Mouse (Mus musculus) heart, postnatal 4 days (tissue): ENCODE data around the gene Ccdc113. TPM values are rescaled to one million over a fixed set of nuclear protein-coding genes. Genes with fewer than 3 reads are reported as not detected.
A peak's percentile ranks its signal among the peaks of the same experiment; 100 is the strongest.

Source experiments
- DNase-seq: peaks from one replicate; pipeline ENCODE4 v3.0.0; 2021
- total RNA-seq, 2 experiments: library from RNA; stranded (reverse); gene quantifications; 2 replicates each; pipeline ENCODE4 v1.2.3; 2021

Gene Ccdc113
- total RNA-seq = under 1 TPM; 0.69 to 0.81 TPM

DNA sequence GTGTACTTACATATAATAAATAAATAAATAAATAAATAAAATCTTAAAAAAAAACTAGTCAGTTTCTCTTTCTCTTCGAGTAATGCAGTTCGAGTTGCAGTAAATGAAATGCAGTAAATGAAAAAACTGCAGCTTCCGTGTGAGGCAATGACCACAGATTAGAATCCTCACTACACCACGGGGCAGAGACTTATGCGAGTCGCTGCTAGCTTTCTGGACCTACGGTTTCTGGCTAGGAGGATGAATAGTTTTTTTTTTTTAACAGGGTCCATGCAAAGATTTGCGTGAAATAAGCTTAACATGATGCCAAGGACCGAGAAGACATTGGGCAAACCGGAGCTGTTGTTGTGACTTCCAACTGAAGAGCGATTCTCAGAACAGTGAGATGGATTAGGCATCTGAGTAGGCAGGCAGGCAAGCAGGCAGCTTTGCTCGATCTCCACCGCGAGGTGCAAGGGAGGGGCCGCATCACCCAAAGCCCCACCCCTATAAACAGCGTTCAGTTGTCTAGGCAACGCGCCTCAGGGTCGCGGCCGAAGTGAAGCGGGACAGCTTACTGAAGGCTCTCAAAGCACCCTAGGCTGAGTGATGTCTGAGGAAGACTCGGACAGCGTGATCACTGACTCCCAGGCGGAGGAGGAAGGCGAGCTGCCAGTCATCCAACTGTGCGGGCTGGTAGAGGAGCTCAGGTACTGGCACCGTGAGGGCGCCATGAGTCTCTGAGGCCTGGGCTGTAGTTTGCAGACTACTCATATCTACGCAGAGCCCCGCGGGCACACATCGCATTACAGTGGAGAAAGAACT is at the start of gene Ccdc113:
TSS of gene Ccdc113 (plus strand) at position 502 of the 804 bp plus-strand sequence.
- peak; percentile 64 for DNase-seq

DNA sequence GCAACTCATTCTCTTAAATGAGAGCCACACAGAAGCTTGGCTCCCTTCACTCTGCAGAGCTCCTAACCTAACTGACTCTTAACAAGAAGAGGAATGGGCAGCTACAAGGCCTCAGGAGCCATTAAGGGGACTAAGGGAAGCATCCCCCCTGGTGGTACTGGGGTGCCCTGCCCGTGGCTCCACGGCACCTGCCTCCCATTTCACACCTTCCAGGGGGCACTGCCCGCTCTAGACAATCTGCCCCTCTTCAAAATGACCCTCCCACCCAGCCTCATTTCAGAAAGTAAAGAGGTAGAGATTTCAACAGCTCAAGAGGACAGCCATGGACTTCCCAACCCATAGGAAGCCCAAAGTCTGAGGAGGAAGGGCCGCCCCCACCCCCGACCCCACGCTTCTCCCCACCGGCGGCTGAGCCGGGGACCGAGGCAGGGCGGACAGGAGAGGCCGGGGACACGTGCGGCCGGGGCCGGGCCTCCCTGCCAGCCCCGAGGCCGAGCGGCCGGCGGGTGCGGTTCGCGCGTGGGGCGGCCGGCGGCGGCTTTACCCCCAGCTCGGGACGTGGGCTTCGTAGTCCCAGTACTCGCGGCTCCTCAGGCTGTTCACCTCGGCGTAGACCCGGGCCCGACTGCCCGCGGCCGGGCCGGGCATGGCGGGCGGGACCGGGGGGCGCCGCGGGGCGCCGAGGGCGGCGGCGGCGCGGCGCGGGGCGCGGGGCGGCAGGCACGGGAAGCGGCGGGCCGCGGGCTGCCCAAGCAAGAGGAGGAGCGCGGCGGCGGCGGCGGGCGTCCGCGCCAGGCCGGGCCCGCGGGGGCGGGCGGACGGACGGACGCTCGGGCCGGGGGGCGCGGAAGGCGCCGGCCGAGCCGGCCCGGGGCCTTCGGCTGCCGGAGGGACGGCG is 45.8 kb upstream of the Ccdc113 start:
- DNase-seq = peak; percentile 21

DNA sequence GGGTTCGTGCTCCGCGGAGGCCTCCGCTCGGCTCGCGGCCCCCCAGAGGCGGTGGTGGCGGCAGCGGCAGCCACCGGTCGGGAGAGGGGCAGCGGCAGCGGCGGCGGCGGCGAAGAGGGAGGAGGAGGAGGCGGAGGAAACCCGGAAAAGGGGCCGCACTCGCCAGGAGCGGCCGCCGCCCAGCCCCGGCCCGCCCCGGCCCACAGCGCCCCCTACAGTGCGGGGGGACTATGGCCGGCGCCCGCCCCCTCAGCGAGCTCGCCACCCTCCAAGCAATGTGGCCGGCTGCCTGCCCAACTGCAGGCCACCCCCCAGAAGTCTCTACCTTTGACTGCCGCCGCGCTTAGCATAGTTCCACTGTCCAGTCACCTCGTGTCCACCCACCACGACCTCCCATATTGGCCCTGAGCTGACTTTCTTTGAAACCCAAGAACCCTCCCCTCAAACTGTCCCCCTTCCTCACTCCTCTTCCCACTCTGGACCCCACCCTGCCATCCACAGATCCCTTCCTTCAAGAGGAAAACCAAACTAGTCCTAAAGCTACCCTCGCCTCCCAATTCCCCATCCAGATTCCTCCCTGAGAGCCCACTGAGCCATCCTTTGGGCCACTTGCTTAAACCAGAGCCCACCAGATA is 45.1 kb upstream of the Ccdc113 start:
- peak; percentile 95 for DNase-seq

DNA sequence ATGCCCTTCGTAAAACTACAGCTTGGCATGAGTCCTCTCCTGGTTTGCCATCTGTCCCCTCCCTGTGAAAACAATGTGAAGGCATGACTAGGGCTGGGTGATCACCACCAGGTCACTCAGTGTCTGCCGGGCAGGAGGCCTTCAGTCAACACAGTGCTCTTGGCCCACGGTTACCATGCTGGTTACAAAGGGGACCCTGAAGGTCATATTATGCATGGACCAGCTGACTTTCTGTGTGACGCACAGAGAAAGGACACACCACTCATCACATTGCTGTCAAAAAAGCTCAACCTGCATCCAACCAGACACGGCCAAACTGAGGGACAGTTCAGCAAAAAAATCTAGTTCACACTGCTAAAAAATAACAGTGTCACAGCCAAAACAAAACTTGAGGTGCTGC is 43.9 kb upstream of the Ccdc113 start, which contains the start of gene Csnk2a2:
TSS of gene Csnk2a2 (minus strand) at position 34 of the 400 bp plus-strand sequence.
- no peak for DNase-seq

DNA sequence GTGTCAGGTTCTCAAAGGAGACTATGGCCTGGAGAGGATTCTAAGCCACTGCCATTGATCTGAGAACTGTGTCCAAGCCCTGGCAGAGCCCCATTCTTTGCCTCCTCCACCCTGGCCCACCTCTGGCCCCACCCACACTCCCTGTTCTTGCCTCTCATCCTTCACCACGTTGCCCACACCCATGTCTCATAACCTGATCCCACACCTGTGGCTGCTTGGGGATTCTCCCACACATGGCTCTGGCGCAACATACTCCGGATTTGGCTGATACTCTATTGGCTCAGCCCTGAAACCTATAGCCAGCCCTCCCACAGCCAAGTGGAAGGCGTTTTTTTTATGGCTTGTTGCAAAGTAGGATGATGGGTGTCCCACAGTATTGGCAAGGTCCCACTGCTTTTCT is 41.8 kb upstream of the Ccdc113 start:
- no peak for DNase-seq

DNA sequence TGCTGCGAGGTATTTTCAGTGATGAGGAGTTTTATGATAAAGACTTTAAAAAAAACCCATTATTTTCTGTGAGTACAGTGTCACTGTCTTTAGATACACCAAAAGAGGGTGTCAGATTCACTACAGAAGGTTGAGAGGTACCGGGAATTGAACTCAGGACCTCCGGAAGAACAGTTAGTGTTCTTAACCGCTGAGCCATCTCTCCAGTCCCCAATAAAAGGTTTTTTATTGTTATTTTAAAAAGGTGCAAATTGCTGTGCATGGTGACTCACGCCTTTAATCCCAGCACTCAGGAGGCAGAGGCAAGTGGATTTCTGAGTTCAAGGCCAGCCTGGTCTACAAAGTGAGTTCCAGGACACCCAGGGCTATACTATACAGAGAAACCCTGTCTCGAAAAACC is 38.4 kb upstream of the Ccdc113 start:
- DNase-seq = no peak

DNA sequence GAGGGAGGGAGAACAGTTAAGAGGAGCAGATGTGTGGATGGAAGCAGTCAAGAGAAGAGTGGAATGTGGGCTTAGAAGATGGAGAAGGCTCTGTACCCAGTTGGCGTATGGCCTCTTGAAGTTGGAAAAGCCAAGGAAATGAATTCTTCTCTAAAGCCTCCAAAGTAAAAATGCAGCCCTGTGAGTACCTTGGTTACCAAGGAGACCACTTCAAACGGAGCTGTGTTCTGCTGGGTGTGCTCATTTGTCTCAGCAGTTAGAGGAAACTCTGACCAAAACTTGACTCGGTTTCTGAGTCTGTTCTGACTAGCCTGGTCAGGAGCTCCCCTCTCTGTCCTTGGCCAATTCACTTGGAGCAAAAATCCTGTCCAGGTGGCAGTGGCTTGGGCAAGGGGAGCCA is 37.5 kb upstream of the Ccdc113 start:
- no peak for DNase-seq

DNA sequence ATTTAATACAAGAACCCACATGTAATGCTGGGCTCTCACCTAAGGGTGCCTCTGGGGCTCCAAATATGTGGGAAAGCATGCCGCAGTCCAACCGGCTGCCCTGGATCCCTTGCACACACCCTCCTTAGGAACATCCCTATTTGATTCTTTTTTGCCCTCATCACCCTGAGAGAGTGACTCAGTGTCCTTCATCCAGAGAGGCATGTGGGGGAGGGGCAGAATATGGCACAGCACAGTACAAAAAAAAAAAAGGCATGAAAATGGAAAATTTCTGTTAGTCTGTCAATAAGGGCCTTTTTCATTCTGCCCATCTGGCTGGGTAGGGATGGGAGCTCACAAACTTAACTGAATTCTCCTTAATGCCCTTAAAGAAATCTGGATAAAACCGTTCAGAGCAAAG is 36.1 kb upstream of the Ccdc113 start:
- DNase-seq = no peak

DNA sequence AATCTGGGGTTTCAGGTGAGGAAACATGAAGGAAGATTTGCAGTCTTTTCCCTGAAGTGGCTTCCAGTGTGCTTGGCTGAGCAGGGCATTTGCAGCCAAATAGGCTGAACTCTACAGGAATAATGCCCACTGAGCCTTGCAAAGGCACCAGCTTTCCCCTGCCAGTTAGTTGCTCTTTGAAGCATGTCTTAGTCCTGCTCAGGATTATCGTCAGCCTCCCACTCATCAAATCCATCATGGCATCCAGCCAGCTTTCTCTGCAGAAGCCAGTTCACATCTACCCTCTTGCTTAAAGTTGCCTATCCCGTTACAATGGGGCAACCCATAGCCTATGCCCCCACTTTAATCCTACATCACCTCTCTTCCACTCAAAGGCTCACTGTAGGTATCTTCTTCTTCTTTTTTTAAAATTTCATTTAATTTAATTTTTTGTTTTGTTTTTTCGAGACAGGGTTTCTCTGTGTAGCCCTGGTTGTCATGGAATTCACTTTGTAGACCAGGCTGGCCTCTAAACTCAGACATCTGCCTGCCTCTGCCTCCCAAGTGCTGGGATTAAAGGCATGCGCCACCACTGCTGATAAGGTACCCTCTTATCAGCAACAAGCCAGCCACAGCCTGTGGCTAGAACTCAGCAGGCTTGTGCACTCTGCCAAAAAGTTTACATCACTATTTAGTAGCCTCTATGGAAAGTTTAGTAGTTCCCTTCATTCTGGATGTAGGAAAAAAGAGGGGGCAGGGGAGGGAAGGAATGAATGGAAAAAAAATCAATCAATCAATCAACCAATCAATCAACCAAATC is 34.4 kb upstream of the Ccdc113 start:
- DNase-seq = no peak

DNA sequence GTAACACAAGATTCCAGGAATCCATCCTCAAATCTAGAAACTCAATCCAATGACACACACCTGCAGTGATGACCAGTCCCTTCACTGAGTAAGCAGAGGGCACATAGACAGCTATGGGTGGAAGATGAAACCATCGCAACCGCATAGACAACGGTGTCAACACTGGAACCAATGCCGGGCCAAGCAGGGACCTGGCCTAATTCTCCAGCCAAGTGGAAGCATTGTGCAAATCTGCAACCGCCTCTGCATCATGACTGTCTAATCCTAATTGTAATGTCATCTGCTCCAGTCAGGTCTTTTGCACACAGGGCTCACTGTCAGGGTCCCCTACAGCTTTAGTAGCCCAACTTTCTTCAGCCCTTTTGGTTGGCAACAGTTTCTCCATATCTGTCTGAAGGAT is 33.4 kb upstream of the Ccdc113 start:
- DNase-seq = no peak

DNA sequence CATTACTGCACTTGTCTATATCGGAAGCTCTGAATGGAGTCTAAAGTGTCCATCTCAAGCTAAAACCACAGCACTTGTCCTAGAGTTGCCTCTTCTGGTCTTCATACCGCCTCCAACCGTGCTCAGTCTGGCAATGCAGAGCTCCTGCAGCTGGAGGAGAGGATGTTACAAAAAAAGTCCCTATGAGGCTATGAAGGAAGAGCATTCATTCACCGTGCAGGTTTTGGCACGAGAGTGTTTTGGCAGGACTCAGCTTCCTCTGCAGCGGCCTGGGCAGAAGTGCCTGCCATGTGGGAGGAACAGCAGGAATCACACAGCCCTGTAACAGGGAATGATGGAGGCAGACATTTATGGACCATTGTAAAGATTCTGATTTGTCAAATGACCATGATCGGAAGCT is 31.5 kb upstream of the Ccdc113 start:
- no peak for DNase-seq

DNA sequence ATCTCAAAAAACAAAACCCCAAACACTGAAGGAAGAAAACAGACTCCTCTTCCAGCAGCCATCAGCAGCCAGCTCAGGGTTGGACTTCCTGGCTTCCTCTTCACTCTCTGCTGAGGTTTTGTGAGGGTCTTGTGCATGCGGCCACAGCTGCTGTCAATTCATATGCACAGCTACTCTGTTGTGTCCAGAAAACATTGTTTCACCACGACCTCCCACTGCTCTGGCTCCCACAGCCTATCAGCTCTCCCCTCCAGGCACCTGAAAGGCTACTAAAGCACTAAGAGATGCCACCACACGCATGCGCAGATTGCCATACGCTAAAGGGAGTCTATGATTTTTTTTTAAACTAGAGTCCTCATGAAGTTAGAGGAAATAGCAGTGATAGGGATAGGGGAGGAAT is 29.1 kb upstream of the Ccdc113 start:
- DNase-seq = no peak

DNA sequence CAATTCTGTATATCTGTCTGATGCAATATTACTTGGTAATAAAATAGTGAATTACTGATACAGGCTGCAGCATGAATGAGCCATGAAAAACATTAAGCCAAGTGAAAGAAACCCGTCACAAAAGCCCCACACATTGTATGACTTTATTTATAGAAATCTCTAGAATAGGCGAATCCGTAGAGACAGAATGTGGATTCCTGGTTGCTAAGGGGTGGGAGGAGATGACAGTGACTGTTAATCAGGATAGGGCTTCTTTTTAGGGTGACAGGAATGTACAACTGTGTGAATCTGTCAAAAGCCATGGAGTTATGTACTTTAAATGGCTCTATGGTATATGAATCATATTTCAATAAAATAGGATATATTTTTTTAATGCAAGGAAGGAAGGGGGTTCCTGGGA is 28.3 kb upstream of the Ccdc113 start:
- no peak for DNase-seq

DNA sequence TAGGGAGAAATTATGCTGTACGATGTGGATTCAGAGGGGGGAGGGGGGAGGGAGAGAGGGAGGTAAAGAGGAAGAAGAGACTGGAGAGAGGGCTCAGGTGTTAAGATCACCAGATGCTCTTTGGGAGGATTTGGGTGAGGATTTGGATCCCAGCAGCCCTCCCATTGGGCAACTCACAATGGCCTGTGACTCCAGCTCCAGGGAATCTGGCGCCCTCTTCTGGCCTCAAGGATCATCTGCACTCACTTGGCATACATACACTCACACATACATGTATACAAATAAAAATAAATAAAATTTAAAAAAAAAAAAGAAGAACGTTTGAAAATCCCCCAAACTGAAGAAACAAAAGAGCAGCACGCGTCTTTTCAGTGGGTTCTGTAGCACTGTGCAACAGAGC is 27.6 kb upstream of the Ccdc113 start:
- DNase-seq = no peak

DNA sequence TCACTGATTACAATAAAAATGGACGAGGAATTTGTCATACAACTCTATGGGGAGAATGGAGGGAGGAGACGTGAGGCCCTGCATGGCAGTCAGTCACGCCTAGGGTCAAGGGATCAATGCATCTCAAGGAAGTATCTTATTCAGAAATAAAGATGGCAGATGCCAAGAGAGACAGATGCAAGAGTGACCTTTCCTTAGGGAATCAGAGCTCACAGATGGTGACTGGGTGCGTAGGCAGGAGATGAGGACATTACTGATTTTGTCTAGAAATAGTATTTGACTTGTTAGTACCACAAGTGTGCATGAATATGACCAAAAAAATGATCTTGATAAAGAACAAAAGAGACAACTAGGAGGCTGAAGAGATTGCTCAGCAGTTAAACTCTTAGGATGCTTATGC is 21.6 kb upstream of the Ccdc113 start:
- no peak for DNase-seq

DNA sequence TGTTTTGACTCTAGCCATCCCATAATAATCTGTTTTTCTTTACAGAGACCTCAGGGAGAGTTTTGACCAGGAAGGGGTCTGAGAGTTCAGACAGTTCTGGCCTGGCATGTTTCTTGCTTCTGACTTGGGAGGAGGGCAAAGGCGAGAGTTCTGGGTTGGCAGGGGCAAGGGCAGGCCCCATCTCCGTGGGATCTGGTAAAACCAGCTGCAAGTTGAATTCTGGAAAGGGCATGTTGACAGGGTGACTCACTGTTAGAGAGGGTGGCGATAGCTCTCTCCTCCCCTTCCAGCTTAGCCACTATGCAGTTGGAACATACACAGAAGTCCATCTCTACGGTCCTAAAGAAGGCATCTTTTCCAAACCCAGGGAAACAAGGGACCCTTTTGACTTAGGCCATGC is 20.7 kb upstream of the Ccdc113 start:
- DNase-seq = no peak

DNA sequence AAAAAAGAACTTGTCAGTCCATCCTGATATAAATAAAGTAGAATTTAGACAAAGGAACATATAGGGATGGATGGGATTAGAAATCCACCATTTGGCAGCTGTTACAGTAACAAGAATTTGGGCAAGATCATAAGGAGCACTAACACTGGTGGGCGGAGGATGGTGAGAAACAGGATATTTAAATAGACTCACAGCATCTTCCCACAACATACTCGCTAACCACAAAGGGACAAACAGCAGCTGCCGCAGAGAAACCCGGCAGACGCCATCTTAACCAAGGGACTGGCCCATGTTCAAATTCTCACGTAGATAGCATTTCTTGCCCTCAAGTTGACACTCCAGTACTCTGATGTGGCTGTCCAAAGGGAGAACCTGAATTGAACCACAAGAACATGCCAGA is 17.0 kb upstream of the Ccdc113 start:
- DNase-seq = no peak

DNA sequence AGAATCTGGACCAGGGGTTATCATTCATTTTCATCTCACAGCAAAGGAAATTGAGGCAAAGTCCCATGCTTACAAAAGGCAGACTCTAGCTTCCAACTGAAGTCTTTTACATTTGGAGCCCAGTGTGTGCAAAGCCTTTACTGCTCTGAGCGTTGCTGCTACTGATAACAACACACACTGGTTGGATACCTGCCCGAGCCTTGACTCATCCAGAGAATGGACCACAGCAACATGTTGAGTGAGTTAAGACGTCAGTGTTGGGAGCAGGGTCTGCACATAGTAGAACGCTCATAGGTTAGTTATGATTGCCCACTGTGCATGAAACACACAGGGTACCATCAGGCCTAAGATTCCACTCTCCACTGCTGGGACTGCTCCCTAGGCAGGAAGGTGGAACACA is 9.9 kb upstream of the Ccdc113 start:
- no peak for DNase-seq

DNA sequence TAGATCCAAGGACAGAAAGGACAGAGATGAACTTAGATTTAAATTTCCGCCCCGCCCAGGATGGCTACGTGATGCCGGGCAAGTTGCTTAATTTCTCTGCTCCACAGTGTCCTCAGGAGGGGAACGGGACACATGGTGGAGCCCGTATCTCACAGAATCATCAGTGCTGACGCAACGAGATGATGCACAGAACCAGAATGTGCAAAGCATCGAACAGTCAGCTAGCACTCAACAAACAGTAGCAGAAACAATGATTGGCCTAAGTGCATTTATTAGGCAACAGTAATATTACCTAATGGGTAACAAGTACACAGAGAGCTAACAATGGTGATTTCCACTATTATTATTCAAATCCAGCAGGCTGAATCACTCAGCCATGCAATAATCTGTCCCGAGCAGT is 5.7 kb upstream of the Ccdc113 start:
- DNase-seq = no peak

DNA sequence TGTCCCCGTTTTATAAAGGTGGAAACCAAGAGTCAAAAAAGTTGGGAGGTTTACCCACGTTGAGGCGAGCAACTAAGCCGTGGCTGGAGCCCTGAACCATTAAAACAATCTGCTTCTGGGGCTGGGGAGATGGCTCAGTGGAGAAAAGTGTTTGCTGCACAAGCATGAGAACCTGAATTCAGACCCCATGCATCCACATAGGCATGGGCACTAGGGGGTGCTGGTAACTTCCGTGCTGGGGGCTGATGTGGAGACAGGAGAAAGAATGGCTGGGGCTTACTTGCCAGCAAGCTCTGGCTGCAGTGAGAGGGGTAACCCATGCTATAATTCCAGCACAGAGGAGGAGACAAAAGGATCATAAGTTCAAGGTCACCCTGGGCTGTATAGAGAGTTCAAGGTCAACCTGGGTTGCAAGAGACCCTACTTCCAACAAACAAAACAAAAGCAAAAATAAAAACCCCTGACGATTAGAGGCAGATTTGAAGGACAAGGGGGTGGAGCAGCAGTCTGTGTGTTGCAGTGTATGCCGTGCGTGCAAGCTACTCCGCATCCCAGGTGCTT is 5.1 kb upstream of the Ccdc113 start:
- no peak for DNase-seq

DNA sequence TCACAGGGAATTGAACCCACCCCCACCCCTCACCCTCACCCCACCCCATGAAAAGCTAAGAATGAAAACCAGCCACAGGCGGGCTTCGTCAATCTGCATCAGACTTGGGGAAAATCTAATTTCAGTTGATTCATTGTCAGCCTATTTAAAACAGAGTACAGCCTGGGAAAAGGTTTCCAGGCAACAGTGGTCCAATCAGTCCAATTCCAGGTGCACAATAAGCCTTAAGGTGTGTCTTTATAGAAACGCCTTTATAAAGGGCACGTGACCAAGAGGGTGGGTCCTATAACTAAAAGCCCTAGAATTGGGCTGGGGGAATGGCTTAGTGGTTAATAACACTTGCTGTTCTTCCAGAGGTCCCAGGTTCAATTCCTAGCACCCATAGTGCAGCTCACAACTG is 1.7 kb upstream of the Ccdc113 start:
- no peak for DNase-seq

DNA sequence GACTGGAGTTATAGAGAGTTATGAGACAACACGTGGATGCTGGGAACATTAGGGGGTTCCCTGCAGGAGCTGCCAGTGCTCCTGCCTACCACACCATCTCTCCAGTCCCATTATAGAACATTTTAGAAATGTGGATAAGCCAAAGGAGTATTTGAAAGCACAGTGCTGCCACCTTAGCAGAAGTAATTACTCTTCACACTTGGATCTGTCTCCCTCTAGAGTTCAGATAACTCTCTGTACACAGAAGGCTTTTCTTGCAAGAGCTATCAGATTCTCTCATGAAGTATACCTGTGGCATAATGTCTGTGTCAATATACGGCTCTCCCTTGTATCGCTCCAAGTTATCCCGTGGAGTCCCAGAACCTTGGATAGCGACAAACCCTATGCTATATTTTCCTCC is 5.6 kb downstream of the Ccdc113 start:
- no peak for DNase-seq
